Mouse (Mus musculus): ENCODE measurements at regions not wholly inside any gene's neighbourhood (a gene's known extent, or its start where the extent isn't known, plus 50 kb on each side); places are given as distances from the start of the nearest gene placed in this dataset.
A peak's percentile ranks its signal among the peaks of the same experiment; 100 is the strongest.
"Not testable (repeated sequence)": the region's sequence is repeated elsewhere in the genome, so short reads cannot be mapped to it uniquely, and the experiment has no call there.

- DNase-seq (ENCODE audit: low read depth), result no peak
Observed at GRCm38 (mm10) chr10:62055408-62055807, 76.5 kb upstream of the Col13a1 start.

- DNase-seq (ENCODE audit: low read depth), result peak; percentile 43
Observed at GRCm38 (mm10) chr10:62049782-62050192, 70.9 kb upstream of the Col13a1 start.

- DNase-seq (ENCODE audit: low read depth), result no peak
Observed at GRCm38 (mm10) chr10:62044408-62044807, 65.5 kb upstream of the Col13a1 start.

GRCm38 (mm10) chr10:62039915-62040314 lies 61.0 kb upstream of the Col13a1 start:
- no peak for DNase-seq (ENCODE audit: low read depth)

- DNase-seq (ENCODE audit: low read depth), result no peak
Observed at GRCm38 (mm10) chr10:62038656-62039055, 59.7 kb upstream of the Col13a1 start.

GRCm38 (mm10) chr10:62037402-62038199 lies 58.7 kb upstream of the Col13a1 start:
- DNase-seq (ENCODE audit: low read depth), result no peak

- no peak for DNase-seq (ENCODE audit: low read depth)
Observed at GRCm38 (mm10) chr10:62036815-62037214, 57.9 kb upstream of the Col13a1 start.

GRCm38 (mm10) chr10:62034291-62034690 lies 55.4 kb upstream of the Col13a1 start:
- no peak for DNase-seq (ENCODE audit: low read depth)

- no peak for DNase-seq (ENCODE audit: low read depth)
Observed at GRCm38 (mm10) chr10:62033748-62034147, 54.8 kb upstream of the Col13a1 start.

- not testable (repeated sequence) for DNase-seq (ENCODE audit: low read depth)
Observed at GRCm38 (mm10) chr10:62031986-62032385, 53.1 kb upstream of the Col13a1 start.

- DNase-seq (ENCODE audit: low read depth), result no peak
Observed at GRCm38 (mm10) chr10:62029271-62029670, 50.4 kb upstream of the Col13a1 start.

Measured in 416B (cell line).